Mouse (Mus musculus) heart, embryonic 11.5 days (tissue): ENCODE measurements at regions not wholly inside any gene's neighbourhood (a gene's known extent, or its start where the extent isn't known, plus 50 kb on each side); places are given as distances from the start of the nearest gene placed in this dataset.

Experiments
- ATAC-seq: fragments of 200-750 bp; cut with Nextera tagmentation; replicated peaks from 2 replicates; pipeline ENCODE4 v1.8.0; 2017; ENCODE audit warnings: moderate library complexity; ENCODE audit not compliant: insufficient number of reproducible peaks, low FRiP score, low TSS enrichment
- H3K27ac ChIP-seq: fragments of 300-500 bp; sonication (generic); 2 replicates; pipeline ENCODE4 v1.5.1; 2014; ENCODE audit warnings: mild to moderate bottlenecking, low read depth, low read length
- H3K27me3 ChIP-seq: fragments of 300-500 bp; sonication (generic); 2 replicates; pipeline ENCODE4 v1.6.1; 2014; ENCODE audit warnings: mild to moderate bottlenecking, low read length, mixed read lengths; ENCODE audit not compliant: control insufficient read depth, insufficient read depth
- H3K36me3 ChIP-seq: fragments of 300-500 bp; sonication (generic); 2 replicates; pipeline ENCODE4 v1.6.1; 2014; ENCODE audit warnings: mild to moderate bottlenecking, low read length, moderate library complexity, mixed read lengths; ENCODE audit not compliant: control insufficient read depth, insufficient read depth
- H3K4me1 ChIP-seq: fragments of 300-500 bp; sonication (generic); 2 replicates; pipeline ENCODE4 v1.6.1; 2014; ENCODE audit warnings: low read length; ENCODE audit not compliant: control insufficient read depth, insufficient read depth
- H3K4me2 ChIP-seq: fragments of 300-500 bp; sonication (generic); 2 replicates; pipeline ENCODE4 v1.6.1; 2014; ENCODE audit warnings: mild to moderate bottlenecking, moderate library complexity
- H3K4me3 ChIP-seq: fragments of 300-500 bp; sonication (generic); 2 replicates; pipeline ENCODE4 v1.5.1; 2014; ENCODE audit warnings: low read depth, low read length
- H3K9ac ChIP-seq: fragments of 300-500 bp; sonication (generic); 2 replicates; pipeline ENCODE4 v1.6.1; 2014; ENCODE audit warnings: mild to moderate bottlenecking, low read depth, low read length, moderate library complexity
- H3K9me3 ChIP-seq: fragments of 300-500 bp; sonication (generic); replicated peaks from 2 replicates; pipeline ENCODE4 v1.6.1; 2016; ENCODE audit warnings: low read length; ENCODE audit not compliant: control insufficient read depth
- WGBS: fragments of 180-500 bp; shearing (Covaris S2); extraction: QIAGEN DNeasy Blood & Tissue Kit; methylation state at CpG from one replicate; pipeline ENCODE4 v1.1.7; 2014; ENCODE audit not compliant: insufficient replicate concordance; 5-methylcytosine and 5-hydroxymethylcytosine counted together

DNA sequence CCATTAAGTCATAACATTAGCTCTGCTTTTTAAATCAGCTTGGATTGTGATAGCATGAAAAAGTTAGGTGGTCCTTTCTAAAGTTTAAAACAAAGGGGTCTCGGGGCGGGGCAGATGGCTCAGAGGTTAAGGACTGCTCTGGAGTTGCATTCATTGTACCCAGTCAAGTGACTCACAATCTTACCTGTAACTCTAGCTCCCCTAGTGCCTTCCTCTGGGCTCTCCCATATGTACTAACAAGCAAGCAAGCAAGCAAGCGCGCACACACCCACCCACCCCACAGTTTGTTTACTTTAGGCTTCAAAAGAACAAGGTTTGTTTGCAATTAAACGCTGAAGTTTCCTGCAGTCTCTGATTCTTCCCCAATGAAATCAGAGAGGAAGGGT lies 112.8 kb downstream of the Amer2 start:
- H3K9me3 ChIP-seq: 0 out of 2 replicates have a peak, but pooled peaks cover 2% of the 10 kb centered on the region
- H3K4me1 ChIP-seq: no peaks in the 10 kb centered on the region
- H3K36me3 ChIP-seq: no peaks in the 10 kb centered on the region
- H3K9ac ChIP-seq: no peak overlapping the region
- H3K4me3 ChIP-seq: peak overlapping the region; percentile 48
- WGBS: 3% methylated on average over 5 of the region's 5 CpGs
- H3K4me2 ChIP-seq: peak overlapping the region; percentile 88
- ATAC-seq: no peak
- H3K27ac ChIP-seq: no peak overlapping the region
- peaks cover 19% of the 10 kb centered on the region for H3K27me3 ChIP-seq

DNA sequence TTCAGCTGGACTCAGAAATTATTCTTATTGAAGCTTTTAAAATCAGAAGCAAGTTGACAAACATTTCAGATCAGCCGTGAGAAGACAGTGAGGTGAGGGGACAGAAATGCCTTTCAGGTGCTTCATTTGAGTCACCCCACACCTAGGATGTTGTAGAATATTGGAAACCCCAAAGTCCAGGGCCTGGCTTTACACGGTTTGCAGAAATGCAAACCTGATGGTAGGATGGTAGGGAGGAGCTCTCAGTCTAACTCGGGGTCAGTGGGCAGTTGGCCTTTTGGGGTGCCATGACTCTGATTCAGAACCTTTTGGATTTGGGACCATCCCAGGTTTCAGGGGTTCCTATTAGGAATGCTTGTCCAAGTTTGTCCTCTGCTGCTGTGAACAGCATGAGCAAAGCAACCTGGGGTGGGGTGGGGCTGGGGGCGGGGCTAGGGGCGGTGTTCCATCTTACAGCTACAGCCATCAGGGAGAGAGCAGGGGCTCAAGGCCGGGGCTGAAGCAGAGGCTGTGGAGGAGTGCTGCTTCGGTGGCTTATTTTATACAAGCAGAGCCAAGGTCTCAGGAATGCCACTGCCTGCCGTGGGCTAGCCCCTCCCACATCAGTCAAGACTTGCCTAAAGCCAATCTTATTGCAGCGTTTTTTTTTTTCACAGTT lies 113.3 kb downstream of the Amer2 start:
- 0 out of 2 replicates have a peak, but pooled peaks cover 2% of the 10 kb centered on the region for H3K9me3 ChIP-seq
- H3K9ac ChIP-seq: no peak overlapping the region
- H3K4me1 ChIP-seq: no peaks in the 10 kb centered on the region
- H3K36me3 ChIP-seq: no peaks in the 10 kb centered on the region
- WGBS: 6% methylated on average over 9 of the region's 9 CpGs
- H3K4me3 ChIP-seq: 0 out of 2 replicates have a peak overlapping the region, but pooled peaks have one; percentile 48
- H3K4me2 ChIP-seq: peak overlapping the region; percentile 88
- peaks cover 19% of the 10 kb centered on the region for H3K27me3 ChIP-seq
- H3K27ac ChIP-seq: no peak overlapping the region
- no peak for ATAC-seq

DNA sequence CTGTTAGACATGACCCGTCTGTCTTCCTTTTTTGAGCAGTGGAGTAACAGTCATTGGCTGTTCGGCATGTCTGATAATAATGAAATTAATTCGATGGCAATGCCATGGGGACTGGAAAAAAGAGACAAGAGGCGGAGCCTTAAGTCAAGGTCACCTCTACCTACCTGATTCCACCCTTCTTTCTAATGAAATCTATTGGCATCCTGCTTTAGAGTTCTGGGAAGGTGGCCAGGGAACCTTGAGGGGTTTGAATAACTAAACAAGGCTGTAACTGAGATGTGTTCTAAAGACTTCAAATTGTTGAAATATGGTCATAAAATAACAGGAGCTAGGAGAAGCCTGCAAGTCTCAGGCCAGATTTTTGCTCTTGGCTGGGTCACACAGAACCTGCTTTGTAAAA lies 116.1 kb downstream of the Amer2 start:
- WGBS: 80% methylated on average over 4 of the region's 4 CpGs
- H3K4me2 ChIP-seq: no peak overlapping the region
- H3K36me3 ChIP-seq: no peaks in the 10 kb centered on the region
- no peaks in the 10 kb centered on the region for H3K9me3 ChIP-seq
- no peak overlapping the region for H3K27ac ChIP-seq
- peaks cover 19% of the 10 kb centered on the region for H3K27me3 ChIP-seq
- H3K4me3 ChIP-seq: no peak overlapping the region
- no peak overlapping the region for H3K9ac ChIP-seq
- no peaks in the 10 kb centered on the region for H3K4me1 ChIP-seq
- ATAC-seq: no peak

DNA sequence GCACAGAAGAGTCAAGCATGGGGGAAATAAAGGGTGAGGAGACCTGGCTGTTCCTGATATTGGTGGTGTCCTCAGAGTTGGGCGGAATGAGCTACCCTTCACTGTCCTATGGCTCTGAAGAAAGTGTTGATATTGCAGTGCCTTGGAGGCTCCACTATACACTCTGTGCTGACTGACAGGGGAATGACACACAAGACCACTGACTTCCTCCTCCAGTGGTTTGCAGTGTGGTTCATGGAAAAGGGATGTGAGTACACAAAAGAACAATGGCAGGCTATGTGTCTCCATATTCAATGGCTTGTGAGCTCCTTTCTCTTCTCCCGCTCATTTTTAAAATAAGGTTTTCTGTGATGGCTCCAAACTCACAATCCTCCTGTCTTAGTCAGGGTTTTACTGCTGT lies 117.8 kb downstream of the Amer2 start:
- WGBS: 75% methylated on average over 2 of the region's 2 CpGs
- peaks cover 7% of the 10 kb centered on the region; the same call in 1 of the 2 replicates for H3K27me3 ChIP-seq

DNA sequence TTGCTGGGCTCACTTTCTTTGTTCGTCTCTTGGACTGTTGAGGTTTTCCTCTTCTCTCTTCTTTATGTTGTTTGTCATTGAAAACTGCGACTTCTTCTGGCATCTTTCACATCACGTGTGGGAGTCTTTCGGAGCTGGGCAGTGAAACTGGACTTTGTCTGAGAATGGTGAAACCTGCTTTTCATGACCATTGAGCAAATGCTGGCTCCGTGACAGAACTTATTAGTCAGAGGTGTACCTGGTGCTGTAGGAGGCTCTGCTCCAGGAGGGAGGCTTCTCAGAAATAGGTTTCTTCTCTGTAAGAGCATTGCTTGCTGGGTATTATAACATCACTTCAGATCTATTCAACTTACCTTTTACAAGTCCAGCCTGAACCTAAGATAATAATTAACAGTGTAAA lies 122.4 kb downstream of the Amer2 start:
- H3K4me1 ChIP-seq: no peaks in the 10 kb centered on the region
- H3K36me3 ChIP-seq: no peaks in the 10 kb centered on the region
- WGBS: 74% methylated on average over 5 of the region's 5 CpGs
- H3K4me2 ChIP-seq: no peak overlapping the region
- H3K4me3 ChIP-seq: no peak overlapping the region
- ATAC-seq: no peak
- H3K9ac ChIP-seq: no peak overlapping the region
- no peak overlapping the region for H3K27ac ChIP-seq
- H3K27me3 ChIP-seq: no peaks in the 10 kb centered on the region
- no peaks in the 10 kb centered on the region for H3K9me3 ChIP-seq

More for the DNA sequence above, 117.8 kb downstream of the Amer2 start:
- Histone ChIP-seq H3K9ac (no peak overlapping the region), H3K4me1 (no peaks in the 10 kb centered on the region), H3K36me3 (no peaks in the 10 kb centered on the region), H3K4me3 (no peak overlapping the region), H3K9me3 (no peaks in the 10 kb centered on the region), H3K27ac (no peak overlapping the region), H3K4me2 (no peak overlapping the region)
- no peak for ATAC-seq

DNA sequence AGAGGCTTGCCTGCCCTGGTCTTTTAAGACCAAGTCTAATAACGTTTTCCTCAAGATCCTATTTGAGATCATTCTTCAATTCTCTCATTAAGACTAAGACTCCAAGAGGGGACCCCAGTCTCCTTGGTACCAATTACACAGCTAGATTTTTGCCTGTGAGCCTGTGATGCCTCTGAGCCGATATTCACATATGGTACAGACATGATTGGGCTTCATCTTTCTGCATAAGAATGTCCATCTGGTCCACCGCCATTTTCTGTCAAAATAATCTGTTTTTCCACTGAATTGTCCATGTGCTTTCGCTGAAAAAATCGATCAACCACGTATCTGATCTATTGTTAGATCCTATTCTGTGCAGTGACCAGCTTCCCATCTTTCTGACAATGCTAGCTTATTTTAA lies 129.5 kb downstream of the Amer2 start:
- Histone ChIP-seq H3K36me3 (no peaks in the 10 kb centered on the region), H3K9ac (no peak overlapping the region), H3K4me3 (no peak overlapping the region), H3K4me1 (no peaks in the 10 kb centered on the region), H3K27me3 (no peaks in the 10 kb centered on the region), H3K27ac (no peak overlapping the region), H3K4me2 (no peak overlapping the region), H3K9me3 (no peaks in the 10 kb centered on the region)
- 77% methylated on average over 6 of the region's 6 CpGs for WGBS
- ATAC-seq: no peak

DNA sequence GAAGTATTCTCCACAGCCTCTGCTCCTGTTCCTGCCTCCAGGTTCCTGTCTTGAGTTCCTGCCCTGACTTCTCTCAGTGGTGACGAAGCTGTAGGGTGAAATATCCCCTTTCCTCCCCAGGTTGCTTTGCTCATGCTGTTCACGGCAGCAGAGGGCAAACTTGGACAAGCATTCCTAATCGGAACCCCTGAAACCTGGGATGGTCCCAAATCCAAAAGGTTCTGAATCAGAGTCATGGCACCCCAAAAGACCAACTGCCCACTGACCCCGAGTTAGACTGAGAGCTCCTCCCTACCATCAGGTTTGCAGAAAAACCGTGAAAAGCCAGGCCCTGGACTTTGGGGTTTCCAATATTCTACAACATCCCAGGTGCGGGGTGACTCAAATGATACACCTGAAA lies 128.7 kb upstream of the Spata13 start:
- no peak overlapping the region for H3K9ac ChIP-seq
- ATAC-seq: no peak
- WGBS: 84% methylated on average over 6 of the region's 6 CpGs
- H3K9me3 ChIP-seq: no peaks in the 10 kb centered on the region
- no peaks in the 10 kb centered on the region for H3K36me3 ChIP-seq
- H3K4me2 ChIP-seq: no peak overlapping the region
- H3K4me1 ChIP-seq: no peaks in the 10 kb centered on the region
- H3K27me3 ChIP-seq: no peaks in the 10 kb centered on the region
- no peak overlapping the region for H3K27ac ChIP-seq
- no peak overlapping the region for H3K4me3 ChIP-seq

DNA sequence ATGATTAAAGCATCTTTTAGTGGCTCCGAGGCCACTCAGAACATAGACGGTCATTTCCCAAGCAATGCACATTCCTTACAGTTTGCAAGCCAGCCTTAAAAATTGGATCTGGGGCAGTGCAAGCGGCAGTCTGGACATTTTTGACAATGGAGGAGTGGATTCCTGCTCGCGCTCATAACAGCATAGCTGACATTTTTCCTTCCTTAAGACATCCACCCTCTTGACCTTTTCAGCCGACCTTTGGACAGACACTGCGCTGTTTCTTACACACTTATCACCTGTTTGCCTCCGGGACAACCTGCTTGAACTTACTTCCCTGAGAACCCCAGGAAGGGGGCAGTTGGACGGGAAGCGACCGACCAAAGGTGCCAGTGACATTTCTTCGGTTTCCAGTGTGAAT lies 127.5 kb upstream of the Spata13 start:
- H3K9me3 ChIP-seq: no peaks in the 10 kb centered on the region
- H3K4me1 ChIP-seq: no peaks in the 10 kb centered on the region
- ATAC-seq: no peak
- no peak overlapping the region for H3K4me3 ChIP-seq
- WGBS: 35% methylated on average over 12 of the region's 12 CpGs
- H3K27me3 ChIP-seq: no peaks in the 10 kb centered on the region
- no peak overlapping the region for H3K27ac ChIP-seq
- H3K4me2 ChIP-seq: peak overlapping the region; percentile 51
- H3K36me3 ChIP-seq: no peaks in the 10 kb centered on the region
- no peak overlapping the region for H3K9ac ChIP-seq

DNA sequence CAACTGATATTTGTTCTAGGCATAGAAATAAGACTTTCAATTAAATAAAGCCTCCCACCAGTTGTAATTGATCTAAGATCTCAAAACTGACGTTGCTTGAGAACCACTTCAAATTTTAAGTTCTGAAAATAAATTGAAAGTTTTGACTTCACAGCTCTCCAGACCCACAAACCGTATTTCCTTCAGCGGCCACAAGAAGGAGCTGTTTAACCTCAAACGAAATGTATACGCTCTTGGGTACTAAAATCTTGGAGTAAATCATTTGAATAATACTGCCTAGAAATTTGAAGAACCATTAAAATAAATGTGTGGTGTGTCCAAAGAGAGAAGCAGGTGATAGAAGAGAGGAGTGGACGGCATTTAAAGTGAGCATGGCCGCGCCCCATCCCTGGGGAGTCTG lies 120.2 kb upstream of the Spata13 start:
- no peaks in the 10 kb centered on the region for H3K36me3 ChIP-seq
- WGBS: 23% methylated on average over 8 of the region's 8 CpGs
- H3K27me3 ChIP-seq: 0 out of 2 replicates have a peak, but pooled peaks cover 3% of the 10 kb centered on the region

More for the DNA sequence above, 120.2 kb upstream of the Spata13 start:
- H3K9ac ChIP-seq: no peak overlapping the region
- no peak overlapping the region for H3K4me2 ChIP-seq
- H3K4me3 ChIP-seq: no peak overlapping the region
- no peak overlapping the region for H3K27ac ChIP-seq
- H3K4me1 ChIP-seq: no peaks in the 10 kb centered on the region
- no peaks in the 10 kb centered on the region for H3K9me3 ChIP-seq
- no peak for ATAC-seq
